Mouse (Mus musculus) forebrain, embryonic 12.5 days (tissue): Measurements from ENCODE around the gene Pnp. TPM values are rescaled to one million over a fixed set of nuclear protein-coding genes. Genes with fewer than 3 reads are reported as not detected.
"Not testable (repeated sequence)": the region's sequence is repeated elsewhere in the genome, so short reads cannot be mapped to it uniquely, and the experiment has no call there.

Source experiments
- ATAC-seq: fragments of 200-750 bp; cut with Nextera tagmentation; 2 replicates; pipeline ENCODE4 v1.8.0; 2017; ENCODE audit warnings: moderate TSS enrichment; ENCODE audit not compliant: low FRiP score
- H3K27ac ChIP-seq: fragments of 300-500 bp; sonication (generic); 2 replicates; pipeline ENCODE4 v1.5.1; 2016; ENCODE audit warnings: mild to moderate bottlenecking
- H3K27me3 ChIP-seq: fragments of 300-500 bp; sonication (generic); 2 replicates; pipeline ENCODE4 v1.6.1; 2016; ENCODE audit warnings: mild to moderate bottlenecking
- H3K36me3 ChIP-seq: fragments of 300-500 bp; sonication (generic); replicated peaks from 2 replicates; pipeline ENCODE4 v1.6.1; 2016; ENCODE audit warnings: mild to moderate bottlenecking
- H3K4me1 ChIP-seq: fragments of 300-500 bp; sonication (generic); 2 replicates; pipeline ENCODE4 v1.6.1; 2016
- H3K4me2 ChIP-seq: fragments of 300-500 bp; sonication (generic); 2 replicates; pipeline ENCODE4 v1.6.1; 2016; ENCODE audit warnings: mild to moderate bottlenecking, moderate library complexity
- H3K4me3 ChIP-seq: fragments of 300-500 bp; sonication (generic); replicated peaks from 2 replicates; pipeline ENCODE4 v1.5.1; 2016; ENCODE audit warnings: mild to moderate bottlenecking
- H3K9ac ChIP-seq: fragments of 300-500 bp; sonication (generic); 2 replicates; pipeline ENCODE4 v1.6.1; 2016; ENCODE audit warnings: mild to moderate bottlenecking
- H3K9me3 ChIP-seq: fragments of 300-500 bp; sonication (generic); 2 replicates; pipeline ENCODE4 v1.6.1; 2016
- WGBS: fragments of 180-500 bp; shearing (Covaris S2); methylation state at CpG from one replicate; pipeline ENCODE4 v1.1.7; 2016; 5-methylcytosine and 5-hydroxymethylcytosine counted together
- polyA plus RNA-seq: library from polyadenylated mRNA; unstranded; fragments of >200 nt; fragmentation: Nextera tagmentation; extraction: Ambion mirVana; gene quantifications from 2 replicates; pipeline ENCODE4 v1.2.1, GENCODE M21; 2016

Pnp gene
- polyA plus RNA-seq, 1 experiment from 2014 or later: 44.3 TPM

DNA sequence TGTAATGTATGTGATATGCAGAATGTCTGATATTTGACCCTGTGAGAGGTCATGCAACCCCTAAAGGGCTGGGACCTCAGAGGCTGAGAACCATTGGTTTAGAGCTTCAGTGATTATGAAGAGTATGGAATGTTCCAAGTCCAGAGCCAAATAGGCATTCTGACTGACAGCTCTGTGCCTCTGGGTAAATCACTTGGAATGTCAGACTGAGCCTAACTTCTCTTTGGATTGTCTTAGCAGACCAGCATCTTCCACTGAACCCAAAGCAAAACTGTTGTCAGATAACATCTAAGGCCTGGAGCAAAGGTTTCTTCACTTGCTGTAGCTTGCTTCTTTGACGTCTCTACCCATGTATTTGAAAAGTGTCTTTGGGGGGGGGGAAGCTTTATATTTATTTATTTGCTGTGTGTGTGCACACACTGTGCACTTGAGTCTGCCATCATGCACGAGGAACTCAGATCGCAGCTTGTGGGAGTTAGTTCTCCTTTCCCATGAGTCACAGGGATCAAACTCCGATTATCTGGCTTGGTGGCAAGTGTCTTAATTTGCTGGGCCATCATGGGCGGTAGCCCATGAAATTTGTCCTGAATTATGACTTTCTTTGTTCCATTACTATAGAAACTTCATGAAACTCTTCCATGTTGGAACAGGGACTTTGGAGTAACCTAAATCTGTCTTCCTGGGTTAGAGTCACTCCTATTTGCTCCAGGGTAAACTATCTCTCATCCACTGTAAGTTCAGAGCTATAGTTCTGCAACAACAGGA, 37.5 kb downstream of the Pnp start:
- WGBS: 79% methylated on average over 5 of the region's 5 CpGs
- Histone ChIP-seq H3K4me2 (no peak overlapping the region), H3K27ac (no peak overlapping the region), H3K9ac (no peak overlapping the region), H3K36me3 (no peaks in the 10 kb centered on the region), H3K4me3 (no peak overlapping the region), H3K27me3 (no peaks in the 10 kb centered on the region), H3K4me1 (peaks cover 13% of the 10 kb centered on the region), H3K9me3 (no peaks in the 10 kb centered on the region)
- no peak for ATAC-seq

- ATAC-seq: no peak
- H3K27me3 ChIP-seq: no peaks in the 10 kb centered on the region
- H3K4me2 ChIP-seq: no peak overlapping the region
- no peaks in the 10 kb centered on the region for H3K36me3 ChIP-seq
- no peak overlapping the region for H3K27ac ChIP-seq
- WGBS: 0% methylated on average over 1 of the region's 1 CpGs
- peaks cover 13% of the 10 kb centered on the region for H3K4me1 ChIP-seq
- H3K9me3 ChIP-seq: no peaks in the 10 kb centered on the region
- no peak overlapping the region for H3K4me3 ChIP-seq
- H3K9ac ChIP-seq: no peak overlapping the region
These were observed 38.2 kb downstream of the Pnp start for GRCm38 (mm10) chr14:50969041-50969440.

GRCm38 (mm10) chr14:50969558-50970544, 39.0 kb downstream of the Pnp start:
- WGBS: 13% methylated on average over 12 of the region's 12 CpGs
- Histone ChIP-seq H3K9ac (no peak overlapping the region), H3K27ac (0 out of 2 replicates have a peak overlapping the region, but pooled peaks have one; percentile 15), H3K4me3 (no peak overlapping the region), H3K4me1 (peaks cover 13% of the 10 kb centered on the region), H3K9me3 (no peaks in the 10 kb centered on the region), H3K4me2 (peak overlapping the region; percentile 29), H3K36me3 (no peaks in the 10 kb centered on the region), H3K27me3 (no peaks in the 10 kb centered on the region)
- no peak for ATAC-seq

DNA sequence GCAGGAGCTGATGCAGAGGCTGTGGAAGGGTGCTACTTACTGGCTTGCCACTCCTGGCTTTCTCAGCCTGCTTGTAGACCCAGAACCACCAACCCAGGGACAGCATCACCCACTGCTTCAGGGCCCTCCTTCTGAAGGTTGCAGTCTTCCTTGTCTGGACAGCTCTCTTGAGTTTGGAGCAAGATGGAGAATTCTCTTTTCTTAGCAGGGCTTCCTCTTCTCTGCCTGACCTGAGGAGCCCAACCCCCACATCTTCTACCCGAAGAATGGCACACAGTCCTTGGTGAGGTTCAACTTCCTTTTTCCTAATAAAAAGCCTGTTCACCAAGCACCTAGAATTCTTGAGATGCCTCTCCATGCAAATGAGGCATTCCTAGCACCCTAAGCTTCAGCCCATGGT, 39.9 kb downstream of the Pnp start:
- H3K27me3 ChIP-seq: no peaks in the 10 kb centered on the region
- no peak overlapping the region for H3K4me2 ChIP-seq
- H3K9ac ChIP-seq: no peak overlapping the region
- H3K4me1 ChIP-seq: peaks cover 13% of the 10 kb centered on the region
- no peaks in the 10 kb centered on the region for H3K36me3 ChIP-seq
- no peaks in the 10 kb centered on the region for H3K9me3 ChIP-seq
- no peak overlapping the region for H3K4me3 ChIP-seq
- no peak overlapping the region for H3K27ac ChIP-seq
- ATAC-seq: no peak
- 69% methylated on average over 1 of the region's 1 CpGs for WGBS

DNA sequence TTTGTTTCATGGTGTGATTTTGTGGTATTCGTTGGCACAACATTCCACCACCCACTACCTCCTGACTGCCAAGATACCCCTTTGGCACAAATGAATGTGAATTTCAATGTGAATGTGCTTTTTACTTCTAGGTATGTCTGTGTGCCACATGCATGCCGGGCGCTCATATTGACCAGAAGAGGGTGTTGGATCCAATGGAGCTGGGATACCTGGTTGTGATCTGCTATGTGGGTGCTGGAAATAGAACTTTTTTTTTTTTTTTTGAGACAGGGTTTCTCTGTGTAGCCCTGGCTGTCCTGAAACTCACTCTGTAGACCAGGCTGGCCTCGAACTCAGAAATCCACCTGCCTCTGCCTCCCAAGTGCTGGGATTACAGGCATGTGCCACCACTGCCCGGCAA, 42.2 kb downstream of the Pnp start:
- not testable (repeated sequence) for H3K4me3 ChIP-seq, H3K9ac ChIP-seq, H3K4me2 ChIP-seq, ATAC-seq, H3K9me3 ChIP-seq, H3K27me3 ChIP-seq, H3K36me3 ChIP-seq, H3K27ac ChIP-seq
- peaks cover 19% of the 10 kb centered on the region for H3K4me1 ChIP-seq
- 91% methylated on average over 5 of the region's 5 CpGs for WGBS

GRCm38 (mm10) chr14:50973700-50974099, 42.8 kb downstream of the Pnp start:
- H3K9me3 ChIP-seq: no peaks in the 10 kb centered on the region
- H3K9ac ChIP-seq: no peak overlapping the region
- no peaks in the 10 kb centered on the region for H3K36me3 ChIP-seq
- no peak overlapping the region for H3K4me3 ChIP-seq
- H3K4me2 ChIP-seq: no peak overlapping the region
- no peak overlapping the region for H3K27ac ChIP-seq
- peaks cover 19% of the 10 kb centered on the region for H3K4me1 ChIP-seq
- WGBS: 22% methylated on average over 4 of the region's 4 CpGs
- no peak for ATAC-seq
- no peaks in the 10 kb centered on the region for H3K27me3 ChIP-seq

GRCm38 (mm10) chr14:50975001-50975400, 44.1 kb downstream of the Pnp start:
- H3K27ac ChIP-seq: no peak overlapping the region
- no peaks in the 10 kb centered on the region for H3K36me3 ChIP-seq
- H3K9me3 ChIP-seq: no peaks in the 10 kb centered on the region
- peaks cover 9% of the 10 kb centered on the region for H3K4me1 ChIP-seq
- 53% methylated on average over 5 of the region's 5 CpGs for WGBS
- H3K9ac ChIP-seq: no peak overlapping the region
- H3K27me3 ChIP-seq: no peaks in the 10 kb centered on the region
- H3K4me3 ChIP-seq: no peak overlapping the region
- ATAC-seq: no peak
- no peak overlapping the region for H3K4me2 ChIP-seq

GRCm38 (mm10) chr14:50976674-50977073, 45.8 kb downstream of the Pnp start:
- H3K27me3 ChIP-seq: no peaks in the 10 kb centered on the region
- peak overlapping the region; percentile 1 for H3K4me2 ChIP-seq
- 9% methylated on average over 9 of the region's 9 CpGs for WGBS
- peaks cover 6% of the 10 kb centered on the region; the same call in 1 of the 2 replicates for H3K4me1 ChIP-seq
- no peak overlapping the region for H3K27ac ChIP-seq
- ATAC-seq: no peak
- no peaks in the 10 kb centered on the region for H3K36me3 ChIP-seq
- H3K9me3 ChIP-seq: no peaks in the 10 kb centered on the region
- no peak overlapping the region for H3K9ac ChIP-seq
- H3K4me3 ChIP-seq: no peak overlapping the region

DNA sequence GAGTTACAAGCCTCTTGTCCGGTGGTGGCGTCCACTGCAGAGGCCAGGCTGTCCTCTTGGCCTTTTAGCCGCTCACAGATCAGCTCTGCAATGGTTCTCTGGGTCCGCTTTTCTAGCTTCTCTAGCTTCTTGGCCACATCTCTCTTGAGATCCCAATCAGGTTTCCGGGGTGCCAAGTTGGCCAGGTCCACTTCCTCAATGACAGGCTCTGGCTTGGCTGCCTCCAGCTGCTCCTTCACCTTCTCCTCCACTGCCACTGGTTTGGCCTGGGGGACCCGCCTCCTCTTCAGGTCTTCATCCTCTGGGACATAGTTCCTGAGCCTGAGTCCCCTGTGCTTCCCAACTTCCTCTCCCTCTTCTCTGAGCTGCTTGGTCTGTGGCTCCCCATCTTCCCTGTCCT, 47.6 kb downstream of the Pnp start:
- not testable (repeated sequence) for H3K27ac ChIP-seq, H3K4me1 ChIP-seq, ATAC-seq, H3K4me2 ChIP-seq, H3K36me3 ChIP-seq, H3K9me3 ChIP-seq, H3K27me3 ChIP-seq, H3K4me3 ChIP-seq, H3K9ac ChIP-seq
- 95% methylated on average over 6 of the region's 6 CpGs for WGBS

- Histone ChIP-seq H3K9ac (no peak overlapping the region), H3K27ac (no peak overlapping the region), H3K4me3 (no peak overlapping the region), H3K27me3 (no peaks in the 10 kb centered on the region), H3K9me3 (no peaks in the 10 kb centered on the region), H3K4me1 (peaks cover 6% of the 10 kb centered on the region; the same call in 1 of the 2 replicates), H3K36me3 (no peaks in the 10 kb centered on the region), H3K4me2 (no peak overlapping the region)
- ATAC-seq: no peak
These were observed 48.7 kb downstream of the Pnp start for GRCm38 (mm10) chr14:50979631-50980030.

GRCm38 (mm10) chr14:50981207-50981606, 50.3 kb downstream of the Pnp start:
- Histone ChIP-seq H3K9me3 (no peaks in the 10 kb centered on the region), H3K36me3 (no peaks in the 10 kb centered on the region), H3K4me1 (peaks cover 6% of the 10 kb centered on the region; the same call in 1 of the 2 replicates), H3K27me3 (no peaks in the 10 kb centered on the region), H3K4me2 (no peak overlapping the region), H3K4me3 (no peak overlapping the region), H3K9ac (no peak overlapping the region), H3K27ac (no peak overlapping the region)
- 49% methylated on average over 2 of the region's 2 CpGs for WGBS
- no peak for ATAC-seq

DNA sequence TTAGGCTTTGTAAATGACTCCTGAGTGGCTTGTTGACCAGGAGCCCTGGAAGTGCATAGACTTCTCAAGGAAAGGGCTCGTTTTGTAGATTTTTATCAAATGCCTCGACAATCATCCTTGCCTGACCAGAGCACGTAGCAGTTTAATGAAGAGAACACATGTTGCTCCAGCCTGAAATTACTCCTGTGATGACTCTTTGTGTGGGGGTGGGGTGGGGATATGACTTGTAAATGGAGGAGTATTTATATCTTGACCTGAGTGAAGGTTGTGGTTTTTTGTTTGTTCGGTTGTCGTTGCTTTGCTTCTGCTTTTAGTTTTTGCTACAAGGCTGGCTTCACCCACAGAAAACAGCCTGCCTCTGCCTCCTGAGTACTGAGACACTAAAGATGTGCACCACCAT, 51.0 kb downstream of the Pnp start:
- no peaks in the 10 kb centered on the region for H3K9me3 ChIP-seq
- H3K9ac ChIP-seq: no peak overlapping the region
- H3K4me3 ChIP-seq: no peak overlapping the region
- WGBS: 91% methylated on average over 5 of the region's 5 CpGs
- H3K4me1 ChIP-seq: peaks cover 2% of the 10 kb centered on the region; the same call in 1 of the 2 replicates
- H3K4me2 ChIP-seq: no peak overlapping the region
- H3K27me3 ChIP-seq: no peaks in the 10 kb centered on the region
- no peak for ATAC-seq
- H3K36me3 ChIP-seq: no peaks in the 10 kb centered on the region
- no peak overlapping the region for H3K27ac ChIP-seq
